Mouse (Mus musculus): ENCODE data around the gene Fyco1.

- no peak for TF ChIP-seq POLR2A (IDR thresholded peaks at IDR 0.05; ENCODE audit: control insufficient read depth, extremely low read depth, insufficient read depth, low read length, poor library complexity)
- no peak for TF ChIP-seq CTCF (IDR thresholded peaks at IDR 0.05; ENCODE audit: borderline replicate concordance, control insufficient read depth, extremely low read depth, insufficient read depth, low read length, poor library complexity)
Observed at GRCm38 (mm10) chr9:123806267-123806666, 45.4 kb downstream of the Fyco1 start, which contains the start of gene Cxcr6.

Measured in thymus, adult 2 months (tissue).